Mouse (Mus musculus): ENCODE measurements around the gene Zfp951. TPM values are rescaled to one million over a fixed set of nuclear protein-coding genes. Genes with fewer than 3 reads are reported as not detected.

Gene Zfp951
- total and polyA plus RNA-seq, 2 experiments from 2014 or later: 3.1 to 5.3 TPM

Other genes starting within 250 kb of the Zfp951 start
- 0.49 and 0.80 TPM in 2 replicates for gene Abcg3, start 122.6 kb upstream of the Zfp951 start, total RNA-seq (2014; rRNA removed)
- 0.37 and 0.43 TPM in 2 replicates for gene Abcg3, start 122.6 kb upstream of the Zfp951 start, polyA plus RNA-seq (2015; fragmentation: Nextera tagmentation; extraction: Ambion mirVana)